Mouse (Mus musculus) embryonic facial prominence, embryonic 13.5 days (tissue): ENCODE results near the gene Pimreg. TPM values are rescaled to one million over a fixed set of nuclear protein-coding genes. Genes with fewer than 3 reads are reported as not detected.
A peak's percentile ranks its signal among the peaks of the same experiment; 100 is the strongest.

Source experiments
- ATAC-seq: fragments of 200-750 bp; cut with Nextera tagmentation; 2 replicates; pipeline ENCODE4 v1.8.0; 2017; ENCODE audit warnings: low read depth; ENCODE audit not compliant: insufficient number of reproducible peaks, insufficient read depth, low FRiP score, low TSS enrichment
- H3K27ac ChIP-seq: fragments of 300-500 bp; sonication (generic); 2 replicates; pipeline ENCODE4 v1.5.1; 2015; ENCODE audit warnings: moderate library complexity, mild to moderate bottlenecking, inconsistent platforms
- H3K27me3 ChIP-seq: fragments of 300-500 bp; sonication (generic); 2 replicates; pipeline ENCODE4 v1.6.1; 2015; ENCODE audit warnings: mild to moderate bottlenecking, inconsistent platforms
- H3K36me3 ChIP-seq: fragments of 300-500 bp; sonication (generic); 2 replicates; pipeline ENCODE4 v1.6.1; 2015; ENCODE audit warnings: mild to moderate bottlenecking, inconsistent platforms
- H3K4me1 ChIP-seq: fragments of 300-500 bp; sonication (generic); 2 replicates; pipeline ENCODE4 v1.6.1; 2015; ENCODE audit warnings: inconsistent platforms
- H3K4me2 ChIP-seq: fragments of 300-500 bp; sonication (generic); 2 replicates; pipeline ENCODE4 v1.6.1; 2015; ENCODE audit warnings: moderate library complexity, mild to moderate bottlenecking, inconsistent platforms
- H3K4me3 ChIP-seq: fragments of 300-500 bp; sonication (generic); 2 replicates; pipeline ENCODE4 v1.5.1; 2015; ENCODE audit warnings: mild to moderate bottlenecking, inconsistent platforms
- H3K9ac ChIP-seq: fragments of 300-500 bp; sonication (generic); 2 replicates; pipeline ENCODE4 v1.6.1; 2015; ENCODE audit warnings: mild to moderate bottlenecking, inconsistent platforms
- H3K9me3 ChIP-seq: fragments of 300-500 bp; sonication (generic); 2 replicates; pipeline ENCODE4 v1.6.1; 2016; ENCODE audit warnings: inconsistent platforms
- WGBS: fragments of 180-500 bp; shearing (Covaris S2); methylation state at CpG from one replicate; pipeline ENCODE4 v1.1.7; 2015; ENCODE audit warnings: mixed read lengths; 5-methylcytosine and 5-hydroxymethylcytosine counted together
- polyA plus RNA-seq: library from polyadenylated mRNA; unstranded; fragments of >200 nt; fragmentation: Nextera tagmentation; extraction: Ambion mirVana; gene quantifications from 2 replicates; pipeline ENCODE4 v1.2.1, GENCODE M21; 2015

Gene Pimreg
- polyA plus RNA-seq, 1 experiment from 2014 or later, result 128 TPM

DNA sequence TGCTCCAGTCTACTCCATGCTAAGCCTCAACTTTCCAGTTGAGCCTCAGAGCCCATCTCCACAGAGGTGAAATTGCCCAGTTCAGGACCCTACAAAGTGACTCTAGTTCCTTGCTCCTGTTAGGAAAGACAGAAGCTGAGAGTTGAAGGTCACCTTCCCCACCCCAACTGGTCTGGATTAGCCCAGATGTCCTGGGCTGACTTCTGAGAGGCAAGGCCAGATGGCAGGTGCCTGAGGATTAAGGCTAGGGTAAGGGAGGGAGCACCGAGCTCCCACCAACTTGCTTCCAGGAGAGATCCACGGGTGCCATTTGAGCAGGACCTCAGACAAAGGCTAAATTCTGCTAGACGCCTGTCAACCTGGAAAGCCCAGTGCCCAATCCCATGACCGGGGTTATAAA, 9.7 kb upstream of the Pimreg start:
- no peak overlapping the region for H3K27ac ChIP-seq
- no peak overlapping the region for H3K4me3 ChIP-seq
- ATAC-seq, result no peak
- no peak overlapping the region for H3K4me2 ChIP-seq
- peaks cover 17% of the 10 kb centered on the region for H3K27me3 ChIP-seq
- H3K4me1 ChIP-seq, result peaks cover 6% of the 10 kb centered on the region; the same call in 1 of the 2 replicates
- 86% methylated on average over 4 of the region's 4 CpGs for WGBS
- H3K36me3 ChIP-seq, result no peaks in the 10 kb centered on the region
- no peaks in the 10 kb centered on the region for H3K9me3 ChIP-seq
- no peak overlapping the region for H3K9ac ChIP-seq

DNA sequence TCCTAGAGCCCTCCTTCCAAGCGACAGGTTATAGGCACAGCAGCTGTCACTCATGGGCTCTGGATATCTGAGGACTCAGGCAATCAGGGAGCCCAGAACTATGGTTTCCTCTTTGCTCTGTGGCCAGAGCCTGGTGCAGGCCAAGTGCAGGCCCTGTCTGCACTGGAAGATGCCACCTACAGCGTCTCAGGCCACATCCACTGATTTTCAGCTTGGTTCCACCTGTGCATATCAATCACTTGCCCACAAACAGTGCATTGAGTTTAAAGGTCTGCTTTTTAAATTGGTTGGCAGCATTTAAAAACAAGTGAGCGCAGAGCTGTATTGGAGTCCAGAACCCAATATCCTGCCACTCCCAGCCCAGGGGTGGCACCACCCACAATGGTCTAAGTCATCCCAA, 9.2 kb upstream of the Pimreg start:
- H3K36me3 ChIP-seq, result no peaks in the 10 kb centered on the region
- no peak overlapping the region for H3K9ac ChIP-seq
- H3K27me3 ChIP-seq, result peaks cover 22% of the 10 kb centered on the region
- H3K9me3 ChIP-seq, result no peaks in the 10 kb centered on the region
- H3K4me1 ChIP-seq, result peaks cover 6% of the 10 kb centered on the region; the same call in 1 of the 2 replicates
- no peak overlapping the region for H3K4me2 ChIP-seq
- WGBS, result 87% methylated on average over 3 of the region's 3 CpGs
- ATAC-seq, result no peak
- H3K27ac ChIP-seq, result no peak overlapping the region
- no peak overlapping the region for H3K4me3 ChIP-seq

DNA sequence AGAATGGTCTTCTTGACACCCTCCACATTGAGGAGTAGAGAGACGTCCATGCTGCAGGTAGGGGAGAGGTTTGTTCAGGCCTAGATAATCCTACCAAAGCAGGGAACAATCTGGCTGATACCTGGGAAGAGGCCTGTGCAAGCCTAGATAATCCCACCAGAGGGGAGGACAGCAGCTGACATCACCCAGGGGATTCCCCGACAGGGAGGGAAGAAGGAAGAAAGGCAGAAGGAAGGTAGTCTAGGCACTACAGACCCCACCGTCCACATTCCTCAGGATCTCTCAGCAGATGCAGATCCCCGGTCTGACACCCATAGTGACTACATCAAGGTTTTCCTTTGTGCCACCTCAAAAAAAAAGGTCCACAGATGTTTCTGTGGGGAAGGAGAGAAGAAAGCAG, 4.4 kb upstream of the Pimreg start, which contains the start of gene Aipl1:
Gene Aipl1, minus strand, starts transcription at position 101 of the 400 bp plus-strand sequence.
- no peaks in the 10 kb centered on the region for H3K36me3 ChIP-seq
- no peak within 1 kb of the TSS for H3K4me3 ChIP-seq
- H3K9ac ChIP-seq, result no peak within 1 kb of the TSS
- peaks cover 7% of the 10 kb centered on the region for H3K4me1 ChIP-seq
- no peak for ATAC-seq
- H3K9me3 ChIP-seq, result no peaks in the 10 kb centered on the region
- peaks cover 14% of the 10 kb centered on the region for H3K27me3 ChIP-seq
- 65% methylated on average over 4 of the region's 4 CpGs for WGBS
- no peak within 1 kb of the TSS for H3K27ac ChIP-seq
- H3K4me2 ChIP-seq, result no peak within 1 kb of the TSS

DNA sequence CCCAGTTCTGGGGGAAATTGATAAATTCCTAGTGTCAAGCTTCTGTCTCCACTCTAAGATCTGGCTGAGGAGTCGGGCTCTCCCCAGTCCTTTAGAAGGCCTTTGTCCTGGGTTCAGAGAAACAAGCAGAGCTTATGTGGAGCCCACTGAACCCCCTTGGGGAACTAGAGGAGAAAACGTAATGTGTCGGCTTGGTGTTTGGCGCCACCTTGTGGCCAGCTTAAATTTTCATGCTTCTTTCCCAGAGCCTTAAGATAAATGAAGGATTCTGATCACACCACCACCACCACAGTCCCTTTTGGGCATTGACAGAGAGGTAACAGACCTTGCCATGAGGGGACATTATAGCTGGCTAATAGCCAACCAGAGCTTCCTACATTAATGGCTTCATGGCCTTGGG, 3.8 kb upstream of the Pimreg start:
- no peak for ATAC-seq

DNA sequence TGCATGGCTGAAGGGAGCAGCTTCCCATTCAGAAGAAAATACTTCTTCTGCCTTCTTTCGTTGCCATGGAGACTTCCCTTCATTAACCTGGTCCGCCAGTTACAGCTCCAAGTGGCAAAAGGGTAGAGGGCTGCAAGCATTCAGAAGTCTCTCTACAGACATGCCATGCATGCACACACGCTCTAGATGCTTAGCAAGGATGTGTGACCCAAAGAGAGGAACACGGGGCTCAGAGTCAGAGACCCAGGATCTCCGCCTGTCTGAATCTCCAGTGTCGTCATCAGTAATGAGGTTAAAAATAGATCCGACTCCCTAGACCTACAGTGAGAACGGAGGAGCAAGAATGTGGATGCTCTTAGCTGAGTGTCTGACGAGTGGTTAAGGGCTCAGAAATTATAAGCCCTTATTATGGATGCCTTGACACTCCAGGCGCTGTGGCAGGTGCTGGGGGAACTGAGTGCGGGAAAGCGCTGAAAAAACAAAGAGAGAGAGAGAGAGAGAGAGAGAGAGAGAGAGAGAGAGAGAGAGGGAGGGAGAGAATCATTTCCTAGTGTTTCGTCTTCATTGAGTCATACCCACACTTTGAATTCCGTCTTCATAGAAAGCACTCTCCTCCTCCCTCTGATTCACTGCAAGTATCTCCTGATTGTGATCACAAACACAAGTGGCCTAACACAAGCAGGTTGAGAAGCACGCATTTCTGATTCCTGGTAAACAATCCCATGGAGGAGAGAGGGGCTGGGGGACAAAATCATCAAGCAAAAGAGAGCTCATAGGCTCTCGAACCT, 2.0 kb upstream of the Pimreg start:
- WGBS, result 42% methylated on average over 16 of the region's 16 CpGs
- Histone ChIP-seq H3K9ac (no peak overlapping the region), H3K9me3 (no peaks in the 10 kb centered on the region), H3K4me3 (no peak overlapping the region), H3K27ac (no peak overlapping the region), H3K4me2 (no peak overlapping the region), H3K27me3 (peaks cover 14% of the 10 kb centered on the region), H3K36me3 (peaks cover 5% of the 10 kb centered on the region; the same call in 1 of the 2 replicates), H3K4me1 (peaks cover 29% of the 10 kb centered on the region)
- ATAC-seq, result no peak

More for the DNA sequence above, 3.8 kb upstream of the Pimreg start:
- peaks cover 12% of the 10 kb centered on the region for H3K4me1 ChIP-seq
- H3K9me3 ChIP-seq, result no peaks in the 10 kb centered on the region
- no peak overlapping the region for H3K4me2 ChIP-seq
- no peak overlapping the region for H3K9ac ChIP-seq
- H3K36me3 ChIP-seq, result no peaks in the 10 kb centered on the region
- no peak overlapping the region for H3K27ac ChIP-seq
- no peak overlapping the region for H3K4me3 ChIP-seq
- WGBS, result 2% methylated on average over 4 of the region's 4 CpGs
- peaks cover 14% of the 10 kb centered on the region for H3K27me3 ChIP-seq

DNA sequence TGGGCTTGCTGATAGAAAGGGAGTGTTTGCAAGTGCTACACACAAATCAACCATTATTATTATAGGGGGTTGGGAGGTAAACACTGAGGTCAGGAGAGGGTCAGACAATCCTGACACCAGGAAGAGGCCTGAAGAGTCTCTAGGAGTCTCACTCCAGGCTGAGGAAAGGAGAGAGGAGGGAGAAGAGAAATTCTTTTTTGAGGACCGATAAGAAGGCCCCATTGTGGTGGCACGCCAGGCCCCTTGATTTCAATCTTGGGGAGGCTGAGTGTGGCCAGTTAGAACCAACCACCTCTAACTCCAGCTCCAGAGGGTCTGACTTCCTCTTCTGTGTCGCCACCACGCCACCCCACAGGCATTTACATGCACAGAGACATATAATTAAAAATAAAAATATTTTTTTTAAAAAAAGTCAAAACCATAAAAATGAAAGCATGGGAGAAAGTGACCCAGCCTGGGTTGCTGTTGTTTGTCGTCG, 503 bp upstream of the Pimreg start:
- Histone ChIP-seq H3K27me3 (peaks cover 14% of the 10 kb centered on the region), H3K4me3 (peak overlapping the region; percentile 68), H3K36me3 (peaks cover 20% of the 10 kb centered on the region), H3K4me2 (peak overlapping the region; percentile 81), H3K4me1 (peaks cover 30% of the 10 kb centered on the region), H3K9ac (peak overlapping the region; percentile 75), H3K9me3 (no peaks in the 10 kb centered on the region), H3K27ac (peak overlapping the region; percentile 78; the same call in 1 of the 2 replicates)
- ATAC-seq, result no peak
- 14% methylated on average over 6 of the region's 6 CpGs for WGBS

DNA sequence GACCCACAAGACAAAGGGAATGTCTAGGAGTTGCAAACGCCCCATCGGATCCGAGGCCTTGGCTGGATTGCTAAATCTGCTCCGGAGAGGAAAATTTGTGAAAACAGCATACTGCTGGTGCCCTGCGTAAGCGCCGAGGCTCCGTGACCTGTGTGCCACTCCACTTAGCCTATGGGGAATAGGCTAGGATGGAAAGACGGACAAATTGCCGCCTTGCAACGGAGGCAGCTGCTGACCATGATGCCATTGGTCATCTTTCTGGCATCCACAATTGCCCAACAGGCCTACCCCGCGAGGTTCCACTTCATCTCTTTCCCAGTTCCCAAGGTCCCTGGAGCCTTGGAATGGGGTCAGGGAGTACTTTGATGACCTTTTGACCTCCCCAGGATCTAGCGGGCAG, 799 bp downstream of the Pimreg start:
- peak overlapping the region; percentile 68 for H3K4me3 ChIP-seq
- ATAC-seq, result no peak
- peak overlapping the region; percentile 81 for H3K4me2 ChIP-seq
- no peak overlapping the region for H3K27ac ChIP-seq
- peaks cover 30% of the 10 kb centered on the region for H3K4me1 ChIP-seq
- 1% methylated on average over 14 of the region's 14 CpGs for WGBS
- H3K27me3 ChIP-seq, result peaks cover 7% of the 10 kb centered on the region
- peak overlapping the region; percentile 75 for H3K9ac ChIP-seq
- H3K36me3 ChIP-seq, result peaks cover 28% of the 10 kb centered on the region
- no peaks in the 10 kb centered on the region for H3K9me3 ChIP-seq

DNA sequence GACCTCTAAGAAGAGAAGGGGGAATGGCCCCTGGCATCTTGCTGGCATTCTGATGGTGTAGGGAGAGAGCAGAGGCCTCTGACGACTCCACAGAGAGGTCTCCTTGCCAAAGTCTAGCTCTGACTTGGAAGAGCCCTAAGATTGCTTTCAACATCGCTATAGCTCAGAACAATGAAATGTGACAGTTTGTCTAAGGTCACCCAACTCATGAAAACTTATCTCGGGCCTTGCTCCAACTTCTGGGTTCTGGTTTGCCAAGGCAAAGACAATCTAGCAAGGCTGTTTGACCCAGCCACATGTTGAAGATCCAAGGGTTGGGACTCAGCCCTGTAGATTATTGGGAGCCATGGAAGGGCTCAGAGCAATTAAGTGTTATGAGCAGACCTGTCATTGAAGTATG, 2.4 kb downstream of the Pimreg start:
- H3K4me2 ChIP-seq, result peak overlapping the region; percentile 81
- H3K9me3 ChIP-seq, result no peaks in the 10 kb centered on the region
- H3K27me3 ChIP-seq, result peaks cover 1% of the 10 kb centered on the region; the same call in 1 of the 2 replicates
- H3K9ac ChIP-seq, result no peak overlapping the region
- peak overlapping the region; percentile 68; the same call in 1 of the 2 replicates for H3K4me3 ChIP-seq
- H3K27ac ChIP-seq, result no peak overlapping the region
- WGBS, result 94% methylated on average over 3 of the region's 3 CpGs
- H3K4me1 ChIP-seq, result peaks cover 30% of the 10 kb centered on the region
- H3K36me3 ChIP-seq, result peaks cover 28% of the 10 kb centered on the region
- ATAC-seq, result no peak

DNA sequence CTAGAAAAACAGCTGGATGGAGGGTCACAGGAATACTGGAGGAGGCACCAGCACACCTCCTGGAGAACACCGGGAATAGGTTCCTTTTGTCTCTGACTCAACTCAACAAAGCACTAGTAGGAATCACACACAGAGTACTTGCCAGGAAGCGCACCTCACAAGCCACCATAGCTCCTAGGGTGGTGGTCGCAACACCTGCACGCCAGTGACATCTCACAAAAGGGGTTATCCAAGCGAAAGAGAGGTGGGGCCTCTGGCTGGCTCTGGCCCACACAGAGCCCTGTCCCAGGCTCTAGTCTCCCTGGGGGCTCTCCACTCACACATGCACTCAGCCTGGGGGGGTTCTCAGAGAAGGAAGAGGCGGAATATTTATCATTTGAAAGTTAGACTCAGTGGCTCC, 6.9 kb downstream of the Pimreg start:
- H3K4me2 ChIP-seq, result no peak overlapping the region
- WGBS, result 64% methylated on average over 6 of the region's 6 CpGs
- peaks cover 42% of the 10 kb centered on the region for H3K4me1 ChIP-seq
- H3K27ac ChIP-seq, result no peak overlapping the region
- peaks cover 25% of the 10 kb centered on the region for H3K27me3 ChIP-seq
- no peak overlapping the region for H3K9ac ChIP-seq
- no peak for ATAC-seq
- H3K36me3 ChIP-seq, result peaks cover 28% of the 10 kb centered on the region
- H3K4me3 ChIP-seq, result no peak overlapping the region
- no peaks in the 10 kb centered on the region for H3K9me3 ChIP-seq

DNA sequence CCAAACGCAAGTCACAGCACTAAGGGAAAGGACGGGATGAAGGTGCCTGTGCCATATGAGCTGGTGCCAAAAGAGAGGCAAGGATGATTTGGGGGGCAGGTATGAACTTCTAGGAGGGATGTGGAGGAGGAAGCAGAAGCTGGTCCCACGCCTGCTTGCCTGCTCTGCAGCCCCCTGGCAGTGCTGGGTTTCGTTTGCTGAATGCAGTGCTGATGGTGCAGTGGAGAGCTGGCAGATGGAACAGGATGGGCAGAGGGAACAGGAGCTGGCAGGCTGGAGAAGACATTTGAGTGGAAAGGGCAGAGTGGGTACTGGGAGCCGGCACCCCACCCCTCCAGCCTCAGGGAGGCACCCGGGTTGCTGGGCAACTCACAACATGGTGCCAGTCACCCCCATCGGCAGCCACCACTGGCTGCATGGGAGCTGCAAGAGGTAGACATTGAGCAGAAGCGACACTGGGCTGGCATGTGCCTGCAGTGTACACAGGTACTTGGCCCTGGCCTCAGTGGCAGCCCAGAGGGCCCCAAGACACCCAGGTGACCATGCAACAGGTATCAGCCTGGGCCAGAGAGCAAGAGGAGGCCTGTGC, 7.4 kb downstream of the Pimreg start:
- 72% methylated on average over 8 of the region's 8 CpGs for WGBS
- no peak overlapping the region for H3K4me3 ChIP-seq
- H3K27ac ChIP-seq, result no peak overlapping the region
- no peak overlapping the region for H3K9ac ChIP-seq
- no peak overlapping the region for H3K4me2 ChIP-seq
- peaks cover 41% of the 10 kb centered on the region for H3K4me1 ChIP-seq
- no peaks in the 10 kb centered on the region for H3K9me3 ChIP-seq
- peaks cover 28% of the 10 kb centered on the region for H3K36me3 ChIP-seq
- no peak for ATAC-seq
- peaks cover 25% of the 10 kb centered on the region for H3K27me3 ChIP-seq

DNA sequence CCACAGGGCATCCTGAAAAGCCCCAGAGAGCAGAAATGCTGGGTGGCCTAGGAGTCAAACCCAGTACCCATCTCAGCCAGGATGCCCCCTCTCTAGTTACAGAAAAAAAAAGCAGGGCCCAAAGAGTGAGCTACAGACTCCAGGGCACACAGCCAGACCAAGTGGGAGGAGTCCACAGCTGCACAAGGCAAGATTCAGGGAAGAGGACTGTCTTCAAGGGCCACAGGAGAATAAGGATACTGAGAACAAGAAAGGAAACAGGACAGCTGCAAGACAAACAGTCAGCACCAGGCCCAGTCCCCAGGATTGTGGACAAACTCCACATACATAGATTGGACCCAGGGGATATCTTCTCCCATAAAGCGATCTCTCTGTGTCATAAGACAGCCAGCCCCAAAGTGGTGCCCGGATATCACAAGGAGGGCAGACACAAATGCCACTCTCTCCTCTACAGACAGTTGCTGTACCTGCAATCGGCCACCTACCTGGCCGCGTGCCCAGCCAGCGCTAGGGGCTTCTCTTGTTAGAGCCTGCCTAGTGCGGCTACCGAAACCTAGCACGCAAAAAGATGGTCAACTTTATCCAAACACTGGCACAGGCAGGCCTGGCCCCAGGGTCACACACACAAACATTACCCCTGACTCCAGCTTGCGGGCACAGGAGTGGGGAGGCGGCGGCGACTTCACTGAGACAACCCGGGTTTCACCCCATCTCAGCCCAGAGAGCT, 8.5 kb downstream of the Pimreg start:
- Histone ChIP-seq H3K4me1 (peaks cover 46% of the 10 kb centered on the region), H3K27ac (no peak overlapping the region), H3K9ac (peak overlapping the region; percentile 69), H3K9me3 (no peaks in the 10 kb centered on the region), H3K4me2 (peak overlapping the region; percentile 88), H3K4me3 (peak overlapping the region; percentile 53), H3K36me3 (peaks cover 18% of the 10 kb centered on the region), H3K27me3 (peaks cover 25% of the 10 kb centered on the region)
- WGBS, result 18% methylated on average over 14 of the region's 14 CpGs
- ATAC-seq, result no peak
